Mouse (Mus musculus) A20 (cell line): ENCODE data around the gene Epha7.

ENCODE experiments used
- DNase-seq: peaks from one replicate; pipeline ENCODE4 v3.0.0-alpha.2; 2011; ENCODE audit warnings: low read depth, low spot score

Gene Epha7

DNA sequence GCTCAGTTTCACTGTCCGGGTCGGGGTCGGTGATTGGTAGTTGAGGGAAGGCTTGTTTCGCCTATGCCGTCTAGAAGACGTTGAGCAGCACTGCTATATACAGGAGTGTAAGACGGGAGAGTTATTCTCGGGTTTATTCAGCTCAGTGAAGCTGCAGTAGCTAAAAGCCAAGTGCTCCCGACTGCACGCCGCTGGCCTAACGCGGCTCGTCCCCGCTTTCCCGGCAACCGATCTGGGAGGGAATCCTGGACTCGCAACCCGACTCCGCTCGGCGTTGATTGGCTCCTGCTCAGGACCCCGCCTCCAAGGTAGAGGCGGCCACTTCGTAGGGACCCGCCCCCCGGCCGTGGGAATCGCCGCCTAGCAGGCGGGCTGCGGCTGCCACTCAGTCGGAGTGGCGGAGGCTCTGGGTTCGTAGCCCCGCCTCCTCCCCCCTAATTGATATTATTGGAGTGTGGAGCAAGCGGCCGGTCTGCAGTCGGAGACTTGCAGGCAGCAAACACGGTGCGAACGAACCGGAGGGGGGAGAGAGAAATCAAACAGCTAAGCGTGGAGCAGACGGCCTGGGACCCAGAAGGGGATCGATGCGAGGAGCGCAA is at the start of gene Epha7:
Gene Epha7, plus strand, starts transcription at position 441 of the 599 bp plus-strand sequence.
- no peak for DNase-seq

DNA sequence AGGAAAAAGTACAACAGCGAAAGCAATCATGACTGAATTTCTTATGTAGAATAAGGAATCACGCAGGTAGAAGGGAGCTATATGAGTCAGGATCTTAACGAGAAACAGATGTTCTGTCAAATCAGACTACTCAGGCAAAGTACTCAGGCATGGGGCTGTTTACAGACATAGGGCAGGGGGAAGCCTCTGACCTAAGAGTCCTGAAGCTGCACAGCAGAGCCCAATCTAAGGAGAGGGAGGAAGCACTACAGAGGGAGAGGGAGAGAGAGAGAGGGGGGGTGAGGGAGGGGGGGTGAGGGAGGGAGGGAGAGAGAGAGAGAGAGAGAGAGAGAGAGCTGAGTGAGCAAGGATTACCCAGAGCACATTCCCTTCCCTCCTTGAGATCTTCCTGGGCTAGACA is 29.0 kb upstream of the Epha7 start:
- no peak for DNase-seq

DNA sequence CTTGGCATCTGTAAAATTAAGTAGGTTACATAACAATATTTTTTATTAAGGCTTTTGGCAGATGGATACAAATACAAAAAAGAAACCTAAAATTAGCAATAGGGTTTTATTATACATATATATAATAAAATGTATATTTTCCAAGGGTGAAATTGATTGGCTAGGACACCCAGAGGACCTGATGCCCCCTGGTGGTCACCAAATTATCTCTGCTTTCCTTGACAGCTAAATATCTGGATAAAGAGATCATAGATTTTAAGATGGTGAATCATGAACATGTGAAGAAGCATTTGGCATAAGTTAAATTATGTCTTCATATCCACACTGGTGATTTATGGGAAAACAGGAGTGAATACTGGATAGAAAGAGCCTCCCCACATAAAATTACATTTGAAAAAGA is 4.1 kb upstream of the Epha7 start:
- peak; percentile 33 for DNase-seq

- no peak for DNase-seq
Measured at GRCm38 (mm10) chr4:28809703-28810102, 3.2 kb upstream of the Epha7 start.

DNA sequence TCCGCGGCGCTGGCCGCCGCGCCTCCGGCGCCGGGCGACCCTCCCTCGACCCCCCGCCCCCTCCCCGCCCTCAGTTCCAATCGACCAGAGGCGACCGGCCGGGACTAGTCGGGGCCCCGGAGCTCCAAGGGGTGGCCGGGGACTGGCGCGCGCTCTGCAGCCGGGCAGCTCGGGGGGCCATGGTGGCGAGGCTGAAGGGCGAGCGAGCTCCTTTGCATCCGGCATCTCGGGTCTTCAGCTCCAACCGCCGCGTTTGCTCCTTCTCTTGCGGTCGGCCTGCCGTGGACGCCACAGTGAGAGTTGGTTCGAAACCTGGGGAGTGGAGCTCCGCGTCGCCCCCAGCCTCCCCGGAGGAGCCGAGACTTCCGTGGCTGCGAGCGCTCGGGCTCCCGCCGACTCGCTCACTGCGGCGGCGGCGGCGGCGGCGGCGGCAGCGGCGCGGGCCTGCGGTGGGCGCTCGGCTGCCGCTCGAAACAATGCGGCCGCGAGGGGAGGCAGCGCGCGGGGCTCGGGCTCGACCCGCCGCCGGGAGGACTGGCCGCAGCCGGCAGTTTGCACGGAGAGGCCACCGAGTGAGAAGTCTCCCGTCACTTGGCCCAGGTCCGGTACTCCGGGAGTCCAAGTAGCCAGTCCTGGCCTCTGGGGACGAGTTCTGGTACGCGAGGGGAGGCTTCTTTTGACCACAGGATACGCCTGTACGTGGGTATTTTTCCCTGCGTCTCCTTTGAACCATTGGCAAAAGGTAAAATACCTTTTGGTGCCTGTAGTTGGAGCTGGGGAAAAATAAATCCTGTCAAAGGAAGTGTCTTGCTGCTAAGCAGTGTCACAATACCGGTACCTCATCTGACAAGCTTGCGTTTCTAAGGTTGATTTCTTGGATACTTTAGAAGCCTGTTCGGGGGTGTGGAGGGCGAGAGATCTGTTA is 882 bp downstream of the Epha7 start:
- no peak for DNase-seq

DNA sequence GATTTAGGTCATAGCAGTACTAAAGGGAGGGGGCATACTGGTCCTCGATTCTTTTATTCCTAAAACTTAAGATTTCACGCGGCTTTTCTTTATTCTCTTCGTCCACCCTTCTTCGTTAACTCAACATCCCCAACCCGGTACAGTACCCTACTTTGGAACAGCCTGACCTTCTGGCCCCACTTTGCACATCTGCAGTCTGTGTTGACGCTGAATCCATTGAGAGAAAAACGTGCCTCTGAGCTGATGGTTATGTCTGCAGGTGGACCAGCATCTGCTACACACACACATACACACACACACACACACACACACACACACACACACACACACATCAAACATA is 1.5 kb downstream of the Epha7 start:
- DNase-seq, result no peak

GRCm38 (mm10) chr4:28814816-28815620 is 2.1 kb downstream of the Epha7 start:
- DNase-seq, result no peak

DNA sequence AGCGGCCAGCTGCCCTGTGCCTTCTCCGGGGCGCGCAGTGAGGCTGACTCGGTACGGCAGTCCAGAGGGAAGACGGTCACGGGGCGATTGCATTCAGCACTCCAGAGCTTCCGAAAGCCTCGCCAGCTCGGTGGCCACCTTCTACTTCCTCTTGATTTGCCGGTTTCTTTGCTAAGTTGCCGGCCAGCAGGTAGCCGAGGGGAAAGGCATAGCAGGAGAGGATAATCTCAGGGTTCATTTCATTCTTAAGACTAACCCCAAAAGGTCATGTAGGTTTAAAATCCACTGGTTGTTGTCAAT is 2.6 kb downstream of the Epha7 start:
- no peak for DNase-seq

- DNase-seq, result no peak
Measured at GRCm38 (mm10) chr4:28823616-28824015, 10.7 kb downstream of the Epha7 start.

DNA sequence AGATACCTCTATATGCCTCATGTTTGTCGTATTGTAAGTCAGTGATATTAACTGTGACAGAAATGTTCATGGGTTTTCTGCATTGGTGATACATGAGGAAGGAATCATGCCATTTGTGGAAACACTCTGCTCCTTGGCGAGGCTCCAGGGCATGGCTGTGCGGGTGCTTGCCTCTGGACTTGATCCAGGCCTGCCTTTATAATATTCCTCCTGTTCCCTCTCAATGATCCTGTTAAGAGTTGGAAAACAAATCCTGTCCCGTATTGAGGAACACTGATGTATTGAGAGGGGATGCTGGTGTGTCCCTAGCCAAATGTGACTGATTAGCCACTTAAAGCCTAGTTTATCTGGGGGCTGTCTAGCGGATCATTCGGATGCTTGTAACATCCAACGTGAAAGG is 11.7 kb downstream of the Epha7 start:
- no peak for DNase-seq

- no peak for DNase-seq
Measured at GRCm38 (mm10) chr4:28837669-28838068, 24.7 kb downstream of the Epha7 start.

GRCm38 (mm10) chr4:28846311-28846710 is 33.4 kb downstream of the Epha7 start:
- DNase-seq, result no peak

DNA sequence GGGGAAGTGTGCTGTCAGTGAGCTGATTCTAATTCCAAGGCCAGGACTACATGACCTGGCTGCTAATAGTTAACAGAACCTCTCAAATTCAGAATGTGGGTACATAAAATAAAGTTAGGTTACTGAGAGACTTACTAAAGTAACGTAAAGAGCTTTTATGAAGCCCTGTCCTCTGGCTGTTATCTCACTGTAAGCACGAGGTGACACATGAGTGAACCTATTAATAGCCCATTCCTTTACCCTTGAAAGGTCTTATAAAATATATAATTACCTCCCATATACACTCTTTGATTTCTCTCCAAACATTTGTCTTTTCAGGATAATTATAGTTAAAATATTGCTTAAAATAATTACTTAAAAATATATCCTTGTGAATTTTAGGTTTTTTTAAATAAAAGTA is 37.5 kb downstream of the Epha7 start:
- no peak for DNase-seq

DNA sequence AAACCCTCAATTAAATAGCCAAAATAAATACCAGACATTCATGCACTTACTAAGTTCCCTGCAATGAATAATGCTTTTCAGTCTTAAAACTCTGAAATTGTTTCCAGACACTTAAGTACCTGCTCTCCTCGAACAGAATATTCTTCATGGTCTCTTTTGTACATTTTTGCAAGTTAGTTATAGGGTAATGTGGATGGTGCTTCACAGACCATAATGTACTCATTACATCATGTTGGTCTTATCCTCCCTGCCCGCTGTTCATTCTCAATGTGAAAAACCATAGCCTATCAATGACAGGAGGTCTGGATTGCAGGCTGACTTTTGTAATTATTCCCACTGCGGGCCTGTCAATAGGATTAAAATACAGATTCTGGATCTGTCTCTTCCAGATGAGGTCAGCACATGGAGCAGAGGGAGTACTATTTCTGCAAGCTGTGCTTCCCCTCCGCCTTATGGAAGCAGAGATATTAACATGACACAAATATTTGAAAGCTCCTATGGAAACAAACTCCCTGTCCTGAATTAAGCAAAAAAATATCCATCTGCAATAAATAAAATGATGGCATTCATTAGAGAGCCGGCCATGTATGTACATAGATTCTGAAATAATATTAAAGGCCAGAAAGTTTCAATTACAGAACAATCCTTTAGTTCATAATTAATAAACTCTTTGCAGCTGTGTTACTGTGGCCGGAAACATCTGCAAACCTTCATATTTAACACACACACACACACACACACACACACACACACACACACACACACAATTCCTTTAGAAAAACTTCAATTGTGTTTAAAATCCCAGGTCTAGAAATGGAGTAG is 50.1 kb downstream of the Epha7 start:
- no peak for DNase-seq

- no peak for DNase-seq
Measured at GRCm38 (mm10) chr4:28866411-28866810, 53.5 kb downstream of the Epha7 start.

GRCm38 (mm10) chr4:28871615-28872014 is 58.7 kb downstream of the Epha7 start:
- no peak for DNase-seq

GRCm38 (mm10) chr4:28881271-28882044 is 68.5 kb downstream of the Epha7 start:
- DNase-seq, result no peak

DNA sequence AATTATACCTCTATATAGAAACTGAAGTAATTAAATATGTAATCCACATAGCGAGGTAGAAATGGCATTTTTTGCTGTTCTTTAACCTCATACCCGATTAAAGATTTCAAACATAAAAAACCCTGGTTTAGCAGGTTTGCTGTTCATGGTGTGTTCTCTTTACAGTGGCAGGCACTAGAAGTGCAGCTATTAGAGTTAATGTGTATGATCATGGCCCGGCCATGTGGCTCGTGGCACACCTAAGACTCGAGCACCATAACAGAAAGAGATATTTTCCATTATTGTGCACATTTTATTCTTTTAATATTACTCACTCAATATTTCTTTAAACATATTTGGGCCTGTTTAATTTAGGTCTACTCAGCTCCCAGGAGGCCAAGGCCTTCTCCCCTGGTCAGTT is 76.7 kb downstream of the Epha7 start:
- no peak for DNase-seq

DNA sequence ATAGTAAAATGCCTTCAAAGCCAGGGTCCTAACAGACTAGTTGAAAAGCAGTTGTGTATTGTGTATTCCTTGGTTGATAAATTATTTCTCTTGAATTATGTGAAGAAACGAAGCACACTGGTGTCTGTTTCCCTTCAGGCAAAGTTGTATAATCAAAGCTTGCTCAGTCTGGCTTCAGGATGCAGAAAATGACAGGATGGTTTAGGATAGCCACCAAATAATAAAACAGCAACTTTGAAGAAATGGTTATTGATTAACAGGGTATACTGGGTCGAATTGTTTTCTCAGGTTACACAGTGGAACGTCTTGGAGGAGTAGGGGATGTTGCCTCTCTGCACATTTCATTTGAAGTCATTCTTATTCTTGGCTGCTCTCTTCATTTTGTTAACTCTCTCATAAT is 77.2 kb downstream of the Epha7 start:
- DNase-seq, result no peak

DNA sequence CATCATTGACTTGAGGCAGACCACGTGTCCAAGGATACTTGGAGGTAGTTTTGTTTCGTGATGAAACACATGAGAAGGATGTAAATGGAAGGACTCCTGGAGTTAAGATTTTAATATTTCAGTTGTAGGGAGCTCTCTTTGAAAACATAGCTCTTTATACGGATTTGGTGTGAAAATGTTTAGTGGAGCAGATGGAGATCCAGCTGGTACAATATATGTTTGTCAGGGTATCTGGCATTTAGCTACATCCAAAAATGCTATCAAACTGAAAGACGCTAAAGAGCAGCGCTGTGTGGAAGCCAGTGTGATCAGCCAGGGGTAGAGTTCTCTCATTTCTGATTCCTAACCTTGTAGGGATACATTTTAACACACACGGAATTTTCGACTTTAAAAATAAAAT is 82.5 kb downstream of the Epha7 start:
- DNase-seq, result no peak

DNA sequence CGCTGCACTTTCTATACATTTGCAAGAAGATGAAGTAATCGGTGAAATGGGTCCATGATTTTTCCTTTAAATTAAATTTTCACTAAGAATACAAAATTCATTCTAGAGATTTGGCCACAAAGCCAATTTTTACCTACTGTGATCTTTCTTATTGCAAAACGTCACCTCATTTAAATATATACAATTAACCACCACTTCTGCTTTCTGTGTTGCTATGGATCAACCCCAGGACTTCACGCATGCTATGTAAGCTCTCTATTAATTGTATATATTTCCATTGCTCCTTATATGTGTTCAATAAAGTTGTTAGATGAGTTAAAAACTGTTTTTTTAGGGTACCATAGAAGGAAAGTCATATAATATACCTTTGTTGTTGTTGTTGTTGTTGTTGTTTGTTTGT is 86.4 kb downstream of the Epha7 start:
- DNase-seq, result no peak
